Mouse (Mus musculus) bone marrow macrophage, adult 2 months (primary cell): Measurements from ENCODE around the gene Abt1. TPM values are rescaled to one million over a fixed set of nuclear protein-coding genes. Genes with fewer than 3 reads are reported as not detected.

Source experiments
- H3K27ac ChIP-seq: 2 replicates; pipeline ENCODE4 v1.5.1; 2012; ENCODE audit warnings: low read depth, low read length; ENCODE audit not compliant: insufficient read depth
- H3K4me1 ChIP-seq: 2 replicates; pipeline ENCODE4 v1.6.1; 2012; ENCODE audit warnings: low read length; ENCODE audit not compliant: control insufficient read depth, insufficient read depth
- H3K4me3 ChIP-seq: 2 replicates; pipeline ENCODE4 v1.5.1; 2012; ENCODE audit warnings: mild to moderate bottlenecking, low read length, moderate library complexity; ENCODE audit not compliant: insufficient read depth
- CTCF ChIP-seq: IDR thresholded peaks from 2 replicates; pipeline ENCODE4 v1.5.1; 2012; ENCODE audit warnings: low read depth, mild to moderate bottlenecking, low read length, moderate library complexity
- POLR2A ChIP-seq: IDR thresholded peaks from 2 replicates; pipeline ENCODE4 v1.6.1; 2012; ENCODE audit warnings: mild to moderate bottlenecking, low read depth, low read length, borderline replicate concordance
- polyA plus RNA-seq: library from polyadenylated mRNA; stranded (reverse); fragments of >200 nt; gene quantifications from 2 replicates; pipeline ENCODE4 v1.2.4, GENCODE M21; 2012; ENCODE audit not compliant: missing spikeins, insufficient read depth, insufficient read length

Gene Abt1
- polyA plus RNA-seq, 1 experiment, result 4.9 TPM

DNA sequence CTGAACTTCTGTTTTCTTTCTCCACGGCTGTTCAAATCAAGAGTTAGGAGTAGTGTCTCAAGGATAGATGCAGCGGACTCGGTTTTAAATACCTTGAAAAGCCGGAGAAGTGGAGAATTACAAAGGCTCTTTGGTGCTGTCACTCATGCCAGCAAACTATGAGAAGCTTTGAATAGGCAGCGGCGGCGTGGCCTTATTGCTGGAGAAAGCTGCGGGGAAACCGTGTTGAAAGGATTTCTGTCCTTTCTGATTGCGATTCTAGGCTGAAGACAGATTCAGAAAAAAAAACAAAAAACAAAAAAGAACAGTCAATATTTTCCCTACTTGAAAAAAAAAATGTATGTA lies 54.3 kb downstream of the Abt1 start:
- TF ChIP-seq CTCF, result no peak
- TF ChIP-seq POLR2A, result no peak
- H3K4me3 ChIP-seq, result peak overlapping the region; percentile 88
- H3K27ac ChIP-seq, result no peak overlapping the region
- peaks cover 2% of the 10 kb centered on the region; the same call in 1 of the 2 replicates for H3K4me1 ChIP-seq

DNA sequence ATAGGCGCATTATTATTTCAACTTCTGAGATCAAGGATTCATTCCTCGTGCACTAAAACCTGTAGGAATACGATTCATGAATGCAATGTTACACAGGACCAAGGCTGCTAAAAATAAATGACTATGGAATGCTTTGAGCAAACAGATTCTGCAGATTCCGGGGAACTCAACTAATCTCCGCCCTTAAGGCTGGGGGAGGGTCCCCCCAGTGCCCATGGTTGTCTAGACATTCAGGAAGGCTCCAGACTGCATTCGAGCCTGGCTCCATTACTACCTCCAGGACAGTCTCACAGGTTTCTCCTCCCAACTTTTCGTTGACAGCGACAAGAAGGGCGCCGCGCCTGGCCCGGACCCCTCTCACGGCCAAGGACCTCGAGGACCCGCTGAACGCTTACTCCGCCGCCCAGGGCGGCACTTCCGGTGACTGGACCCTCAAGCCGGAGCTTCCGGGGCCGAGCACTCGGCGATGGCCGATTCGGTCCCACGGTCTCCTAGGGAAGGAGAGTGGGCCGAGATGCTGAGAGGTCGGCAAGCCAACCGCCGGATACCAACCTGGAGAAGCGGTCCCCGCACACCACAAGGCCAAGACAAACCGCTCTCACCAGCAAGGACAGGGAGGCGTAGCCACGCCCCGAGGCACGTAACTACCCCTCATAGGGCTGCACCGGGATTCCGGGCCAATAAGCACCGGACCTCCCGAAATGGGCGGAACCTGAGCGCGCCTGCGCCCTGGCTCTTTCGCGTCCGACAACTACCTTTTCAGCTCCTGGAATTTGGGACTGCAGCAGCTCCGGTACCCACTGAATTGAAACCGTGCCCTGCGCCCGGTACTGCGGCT lies 54.9 kb downstream of the Abt1 start, which contains the start of gene Zfp322a:
Gene Zfp322a, minus strand, starts transcription at position 626 of the 838 bp plus-strand sequence.
- H3K4me1 ChIP-seq, result peaks cover 2% of the 10 kb centered on the region; the same call in 1 of the 2 replicates
- H3K4me3 ChIP-seq, result peak within 1 kb of the TSS; percentile 88
- peak within 1 kb of the TSS; percentile 77 for H3K27ac ChIP-seq
- TF ChIP-seq POLR2A (0 out of 2 replicates have a peak, but pooled peaks have one; percentile 8), CTCF (no peak)

Other genes starting within 250 kb of the Abt1 start
- not detected in 2 replicates for gene Vmn1r220, start 235.9 kb downstream of the Abt1 start, polyA plus RNA-seq
- gene Vmn1r221, start 209.7 kb downstream of the Abt1 start, polyA plus RNA-seq, result 0.09 and 0.13 TPM in 2 replicates
- gene Vmn1r222, start 187.9 kb downstream of the Abt1 start, polyA plus RNA-seq, result not detected in 2 replicates
- not detected in 2 replicates for gene Vmn1r223, start 176.7 kb downstream of the Abt1 start, polyA plus RNA-seq
- gene Zfp322a, start 54.7 kb downstream of the Abt1 start, polyA plus RNA-seq, result 14.9 and 16.4 TPM in 2 replicates
- not detected in 2 replicates for gene Btn1a1, start 42.0 kb upstream of the Abt1 start, polyA plus RNA-seq
- not detected in 2 replicates for gene Btn2a2, start 65.0 kb upstream of the Abt1 start, polyA plus RNA-seq
- 2.5 and 3.1 TPM in 2 replicates for gene Hist1h4h, start 107.2 kb upstream of the Abt1 start, polyA plus RNA-seq
- 42.5 and 76.9 TPM in 2 replicates for gene Hist1h2af, start 110.0 kb upstream of the Abt1 start, polyA plus RNA-seq
- not detected in 2 replicates for gene Hist1h3g, start 111.6 kb upstream of the Abt1 start, polyA plus RNA-seq
- gene Hist1h2bh, start 119.5 kb upstream of the Abt1 start, polyA plus RNA-seq, result 0.71 and 0.97 TPM in 2 replicates
- 0.80 TPM in 1 of 2 replicates, not detected in the other for gene Hist1h3f, start 120.2 kb upstream of the Abt1 start, polyA plus RNA-seq
- gene Hist1h4f, start 127.8 kb upstream of the Abt1 start, polyA plus RNA-seq, result 4.7 TPM in 1 of 2 replicates, not detected in the other
- 0.11 and 0.39 TPM in 2 replicates for gene Hist1h1d, start 129.4 kb upstream of the Abt1 start, polyA plus RNA-seq
- 1.5 and 3.6 TPM in 2 replicates for gene Hist1h3e, start 138.5 kb upstream of the Abt1 start, polyA plus RNA-seq
- 1.7 TPM in 1 of 2 replicates, not detected in the other for gene Hist1h2ae, start 147.4 kb upstream of the Abt1 start, polyA plus RNA-seq
- gene Hist1h2bg, start 147.5 kb upstream of the Abt1 start, polyA plus RNA-seq, result 9.8 and 11.9 TPM in 2 replicates
- gene Hist1h2bf, start 150.3 kb upstream of the Abt1 start, polyA plus RNA-seq, result 3.8 and 7.9 TPM in 2 replicates
- not detected in 2 replicates for gene Hist1h2ad, start 150.5 kb upstream of the Abt1 start, polyA plus RNA-seq
- gene Hist1h3d, start 151.9 kb upstream of the Abt1 start, polyA plus RNA-seq, result 2.3 and 3.2 TPM in 2 replicates
- 1.6 and 2.5 TPM in 2 replicates for gene Hist1h4d, start 157.7 kb upstream of the Abt1 start, polyA plus RNA-seq
- 0.86 and 2.1 TPM in 2 replicates for gene Hist1h2be, start 197.3 kb upstream of the Abt1 start, polyA plus RNA-seq
- gene Hist1h1e, start 198.7 kb upstream of the Abt1 start, polyA plus RNA-seq, result 2.6 TPM in 2 replicates